Mouse (Mus musculus) ES-Bruce4 (cell line): ENCODE results near the gene Parn.

ENCODE experiments used
- CTCF ChIP-seq: IDR thresholded peaks from one replicate; pipeline ENCODE4 v1.8.1; 2011; ENCODE audit warnings: low read depth, low read length
- POLR2A ChIP-seq: IDR thresholded peaks from one replicate; pipeline ENCODE4 v1.8.1; 2011; ENCODE audit warnings: low read length; ENCODE audit not compliant: insufficient read depth

DNA sequence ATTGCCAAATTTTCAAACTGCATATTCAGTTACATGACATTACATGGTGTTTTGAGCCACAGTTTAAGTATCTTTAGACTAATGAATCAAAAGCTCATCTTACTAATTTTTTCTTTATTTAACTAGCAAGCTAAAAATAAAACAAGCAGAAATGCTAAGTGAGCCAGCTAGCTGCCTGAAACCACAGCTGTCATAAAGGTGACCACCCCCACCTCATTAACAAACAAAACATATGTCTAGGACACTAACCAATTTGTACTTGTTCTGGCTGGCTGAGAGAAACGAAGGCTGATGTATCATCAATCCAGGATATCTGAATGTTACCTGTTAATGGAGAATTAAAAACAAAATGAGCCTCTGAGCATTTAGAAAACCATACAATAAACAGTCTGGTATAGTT lies 65.2 kb downstream of the Parn start:
- TF ChIP-seq CTCF (no peak), POLR2A (no peak)
